Mouse (Mus musculus) left cerebral cortex, postnatal 36 days (tissue): ENCODE results near the gene Aste1. TPM values are rescaled to one million over a fixed set of nuclear protein-coding genes. Genes with fewer than 3 reads are reported as not detected.

Source experiments
- total RNA-seq, 2 experiments: library from RNA; stranded (reverse); gene quantifications; 2 replicates each; pipeline ENCODE4 v1.2.3; 2021

Aste1 gene
- total RNA-seq, 2 experiments from 2014 or later: 8.3 to 11.6 TPM

Other genes with a start within 250 kb of the Aste1 start
- 1 to 10 TPM in 1 of 2 experiments, under 1 TPM in 1; 0.95 to 1.4 TPM for gene Nek11, start 132 bp downstream of the Aste1 start, total RNA-seq
- gene Atp2c1, start 131.9 kb downstream of the Aste1 start, total RNA-seq: 100 to 1,000 TPM; 197 to 214 TPM
- 10 to 100 TPM; 44.7 to 44.8 TPM for gene Pik3r4, start 247.6 kb downstream of the Aste1 start, total RNA-seq